Mouse (Mus musculus) colon, adult 2 months (tissue): ENCODE results near the gene Rbms1. TPM values are rescaled to one million over a fixed set of nuclear protein-coding genes. Genes with fewer than 3 reads are reported as not detected.

Experiments used
- polyA plus RNA-seq: library from polyadenylated mRNA; depleted of rRNA; stranded (reverse); fragments of >200 nt; gene quantifications from 2 replicates; pipeline ENCODE4 v1.2.3, GENCODE M21; 2012; rRNA removed

The Rbms1 gene
- polyA plus RNA-seq, result 62.7 and 70.5 TPM in 2 replicates

GRCm38 (mm10) chr2:60962671-60963421 lies at the start of gene Rbms1:
Gene Rbms1, minus strand, starts transcription at chr2:60963192.

GRCm38 (mm10) chr2:60722514-60722913 lies 240.5 kb downstream of the Rbms1 start, which contains the start of gene Itgb6:
Gene Itgb6, minus strand, starts transcription at chr2:60722643.

Other genes starting within 250 kb of the Rbms1 start
- gene Itgb6, start 240.5 kb downstream of the Rbms1 start, polyA plus RNA-seq, result 20.7 and 24.3 TPM in 2 replicates